Mouse (Mus musculus): ENCODE measurements around the gene Zfp3. TPM values are rescaled to one million over a fixed set of nuclear protein-coding genes. Genes with fewer than 3 reads are reported as not detected.

Gene Zfp3
- polyA plus RNA-seq, 2 experiments: 4.4 to 5.9 TPM

DNA sequence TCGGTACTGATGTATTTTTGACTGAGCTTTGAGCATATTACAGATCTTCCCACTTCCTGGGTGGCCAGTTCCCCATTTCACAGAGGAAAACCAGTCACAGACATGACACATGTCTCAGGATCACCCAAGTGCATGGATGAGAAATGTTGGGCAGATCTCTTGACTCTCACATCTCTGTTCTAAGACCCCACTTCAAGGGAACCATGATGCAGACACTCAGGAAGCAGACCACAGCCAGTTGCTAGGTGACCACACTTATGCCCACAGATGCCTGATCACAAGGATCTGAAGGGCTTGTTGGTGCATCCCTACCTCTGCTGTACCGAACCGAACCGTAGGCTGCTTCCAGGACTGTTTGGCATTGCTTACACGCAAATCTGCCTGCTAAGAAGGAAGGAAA, 27.7 kb downstream of the Zfp3 start:
- Histone ChIP-seq H3K4me2 (replicated peaks; ENCODE audit: low read depth, low read length, severe bottlenecking) (no peak overlapping the region), H3K9me3 (ENCODE audit: control insufficient read depth, low read length) (no peaks in the 10 kb centered on the region), H3K9ac (ENCODE audit: low read depth, low read length, severe bottlenecking) (no peak overlapping the region), H3K4me1 (ENCODE audit: control insufficient read depth, insufficient read depth, low read length) (no peaks in the 10 kb centered on the region), H3K27me3 (ENCODE audit: control insufficient read depth, insufficient read depth, low read length) (no peaks in the 10 kb centered on the region), H3K36me3 (ENCODE audit: control insufficient read depth, insufficient read depth, low read length) (no peaks in the 10 kb centered on the region), H3K4me3 (replicated peaks; ENCODE audit: low read length) (no peak overlapping the region), H3K27ac (replicated peaks; ENCODE audit: low read depth, low read length) (no peak overlapping the region)
- ATAC-seq (ENCODE audit: low FRiP score, low read depth) (no peak), DNase-seq (ENCODE audit: low spot score) (no peak)
- 87% methylated on average over 5 of the region's 5 CpGs for WGBS
- no peak for TF ChIP-seq POLR2A (IDR thresholded peaks at IDR 0.05; ENCODE audit: borderline replicate concordance, extremely low read depth, insufficient read depth, insufficient read length)

DNA sequence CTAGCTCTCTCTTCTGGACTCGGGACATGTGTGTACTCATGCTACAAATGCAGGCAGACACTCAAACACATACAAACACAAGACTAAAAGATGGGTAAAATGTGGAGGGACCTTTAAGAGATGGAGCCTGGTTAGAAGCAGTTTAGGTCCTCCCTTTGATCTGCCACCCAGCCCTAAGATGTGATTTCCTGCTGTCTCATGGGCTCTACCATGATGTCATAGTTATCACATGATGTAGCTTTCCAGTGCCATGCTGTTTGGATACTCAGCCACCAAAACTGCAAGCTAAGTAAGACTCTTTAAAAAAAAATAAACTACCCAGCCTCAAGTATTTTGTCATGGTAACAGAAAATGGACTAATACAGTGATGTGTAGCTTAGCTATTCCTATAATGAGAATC, 28.4 kb downstream of the Zfp3 start:
- TF ChIP-seq POLR2A (IDR thresholded peaks at IDR 0.05; ENCODE audit: borderline replicate concordance, extremely low read depth, insufficient read depth, insufficient read length): no peak
- Histone ChIP-seq H3K27ac (replicated peaks; ENCODE audit: low read depth, low read length) (no peak overlapping the region), H3K4me1 (ENCODE audit: control insufficient read depth, insufficient read depth, low read length) (no peaks in the 10 kb centered on the region), H3K27me3 (ENCODE audit: control insufficient read depth, insufficient read depth, low read length) (no peaks in the 10 kb centered on the region), H3K4me2 (replicated peaks; ENCODE audit: low read depth, low read length, severe bottlenecking) (no peak overlapping the region), H3K4me3 (replicated peaks; ENCODE audit: low read length) (no peak overlapping the region), H3K36me3 (ENCODE audit: control insufficient read depth, insufficient read depth, low read length) (no peaks in the 10 kb centered on the region), H3K9me3 (ENCODE audit: control insufficient read depth, low read length) (no peaks in the 10 kb centered on the region), H3K9ac (ENCODE audit: low read depth, low read length, severe bottlenecking) (no peak overlapping the region)
- 82% methylated on average over 1 of the region's 1 CpGs for whole genome bisulfite sequencing
- DNase-seq (ENCODE audit: low spot score) (no peak), ATAC-seq (ENCODE audit: low FRiP score, low read depth) (no peak)

- Histone ChIP-seq H3K4me1 (ENCODE audit: control insufficient read depth, insufficient read depth, low read length) (no peaks in the 10 kb centered on the region), H3K9ac (ENCODE audit: low read depth, low read length, severe bottlenecking) (no peak overlapping the region), H3K36me3 (ENCODE audit: control insufficient read depth, insufficient read depth, low read length) (no peaks in the 10 kb centered on the region), H3K4me3 (replicated peaks; ENCODE audit: low read length) (no peak overlapping the region), H3K27ac (replicated peaks; ENCODE audit: low read depth, low read length) (no peak overlapping the region), H3K4me2 (replicated peaks; ENCODE audit: low read depth, low read length, severe bottlenecking) (no peak overlapping the region), H3K27me3 (ENCODE audit: control insufficient read depth, insufficient read depth, low read length) (no peaks in the 10 kb centered on the region), H3K9me3 (ENCODE audit: control insufficient read depth, low read length) (no peaks in the 10 kb centered on the region)
- TF ChIP-seq POLR2A (IDR thresholded peaks at IDR 0.05; ENCODE audit: borderline replicate concordance, extremely low read depth, insufficient read depth, insufficient read length): no peak
- DNase-seq (ENCODE audit: low spot score): no peak
- no peak for ATAC-seq (ENCODE audit: low FRiP score, low read depth)
- WGBS: 93% methylated on average over 2 of the region's 2 CpGs
These were observed 38.3 kb downstream of the Zfp3 start for GRCm38 (mm10) chr11:70802208-70802864.

GRCm38 (mm10) chr11:70802865-70803261, 38.9 kb downstream of the Zfp3 start:
- H3K4me1 ChIP-seq (ENCODE audit: control insufficient read depth, insufficient read depth, low read length): no peaks in the 10 kb centered on the region
- ATAC-seq (ENCODE audit: low FRiP score, low read depth) (no peak), DNase-seq (ENCODE audit: low spot score) (no peak)
- H3K9ac ChIP-seq (ENCODE audit: low read depth, low read length, severe bottlenecking): no peak overlapping the region
- no peak overlapping the region for H3K27ac ChIP-seq (replicated peaks; ENCODE audit: low read depth, low read length)
- TF ChIP-seq POLR2A (IDR thresholded peaks at IDR 0.05; ENCODE audit: borderline replicate concordance, extremely low read depth, insufficient read depth, insufficient read length): no peak
- no peaks in the 10 kb centered on the region for H3K9me3 ChIP-seq (ENCODE audit: control insufficient read depth, low read length)
- no peak overlapping the region for H3K4me3 ChIP-seq (replicated peaks; ENCODE audit: low read length)
- 67% methylated on average over 2 of the region's 2 CpGs for WGBS
- H3K36me3 ChIP-seq (ENCODE audit: control insufficient read depth, insufficient read depth, low read length): no peaks in the 10 kb centered on the region
- no peaks in the 10 kb centered on the region for H3K27me3 ChIP-seq (ENCODE audit: control insufficient read depth, insufficient read depth, low read length)
- H3K4me2 ChIP-seq (replicated peaks; ENCODE audit: low read depth, low read length, severe bottlenecking): no peak overlapping the region

DNA sequence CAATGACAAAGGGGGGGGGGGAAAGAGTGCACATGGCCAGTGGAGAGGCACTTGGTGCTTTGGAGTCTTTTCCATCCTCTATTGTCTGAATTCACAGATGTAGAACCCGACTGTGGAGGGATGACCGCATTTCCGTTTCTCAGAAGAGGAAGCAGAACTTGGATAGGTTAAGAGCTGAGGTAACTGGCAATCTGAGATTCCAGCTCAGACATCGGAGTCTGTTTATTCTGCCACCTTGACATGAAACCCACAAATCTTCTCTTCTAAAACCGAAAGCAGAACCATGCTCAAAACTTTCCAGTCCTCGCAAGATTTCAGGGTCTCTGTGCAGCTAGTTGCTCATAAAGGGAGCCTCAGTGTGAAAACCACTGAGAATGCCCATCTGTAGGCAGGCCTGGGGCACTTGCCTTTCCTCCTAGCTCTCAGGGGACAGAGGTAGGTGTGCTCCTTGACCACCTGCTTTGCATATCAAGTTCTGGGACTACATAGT, 39.7 kb downstream of the Zfp3 start:
- Histone ChIP-seq H3K4me1 (ENCODE audit: control insufficient read depth, insufficient read depth, low read length) (no peaks in the 10 kb centered on the region), H3K27ac (replicated peaks; ENCODE audit: low read depth, low read length) (no peak overlapping the region), H3K9me3 (ENCODE audit: control insufficient read depth, low read length) (no peaks in the 10 kb centered on the region), H3K27me3 (ENCODE audit: control insufficient read depth, insufficient read depth, low read length) (no peaks in the 10 kb centered on the region), H3K4me2 (replicated peaks; ENCODE audit: low read depth, low read length, severe bottlenecking) (no peak overlapping the region), H3K36me3 (ENCODE audit: control insufficient read depth, insufficient read depth, low read length) (no peaks in the 10 kb centered on the region), H3K9ac (ENCODE audit: low read depth, low read length, severe bottlenecking) (no peak overlapping the region), H3K4me3 (replicated peaks; ENCODE audit: low read length) (no peak overlapping the region)
- DNase-seq (ENCODE audit: low spot score) (no peak), ATAC-seq (ENCODE audit: low FRiP score, low read depth) (no peak)
- no peak for TF ChIP-seq POLR2A (IDR thresholded peaks at IDR 0.05; ENCODE audit: borderline replicate concordance, extremely low read depth, insufficient read depth, insufficient read length)
- WGBS: 84% methylated on average over 6 of the region's 6 CpGs
